Mouse (Mus musculus) myocyte (in vitro differentiated cells): ENCODE measurements around the gene Gadd45b. TPM values are rescaled to one million over a fixed set of nuclear protein-coding genes. Genes with fewer than 3 reads are reported as not detected.

Source experiments
- H3K27me3 ChIP-seq: one replicate; pipeline ENCODE4 v1.6.1; 2011; ENCODE audit not compliant: control insufficient read depth, insufficient read depth, insufficient read length
- H3K36me3 ChIP-seq: one replicate; pipeline ENCODE4 v1.6.1; 2011; ENCODE audit not compliant: control insufficient read depth, insufficient read depth
- H3K4me2 ChIP-seq: one replicate; pipeline ENCODE4 v1.6.1; 2011; ENCODE audit warnings: low read depth, control low read depth
- H3K4me3 ChIP-seq: one replicate; pipeline ENCODE4 v1.5.1; 2011; ENCODE audit warnings: mild to moderate bottlenecking, control low read depth, moderate library complexity
- H3K79me2 ChIP-seq: one replicate; pipeline ENCODE4 v1.6.1; 2011; ENCODE audit not compliant: control insufficient read depth, insufficient read depth
- H3ac ChIP-seq: one replicate; pipeline ENCODE4 v1.6.1; 2011; ENCODE audit not compliant: control insufficient read depth, insufficient read length
- CEBPB ChIP-seq: IDR thresholded peaks from 2 replicates; pipeline ENCODE4 v1.6.1; 2011; ENCODE audit warnings: mild to moderate bottlenecking, moderate library complexity; ENCODE audit not compliant: poor library complexity, insufficient read depth, severe bottlenecking
- E2F4 ChIP-seq: IDR thresholded peaks from one replicate; pipeline ENCODE4 v1.6.1; 2011; ENCODE audit warnings: mild to moderate bottlenecking, control low read depth, moderate library complexity; ENCODE audit not compliant: insufficient read depth
- MAX ChIP-seq: IDR thresholded peaks from one replicate; pipeline ENCODE4 v1.6.1; 2011; ENCODE audit warnings: low read depth, mild to moderate bottlenecking, control low read depth
- MYOD1 ChIP-seq, 3 experiments: IDR thresholded peaks; one replicate each; pipeline ENCODE4 v1.6.1; 2011; ENCODE audit warnings: control low read depth in 2 of 3, low read depth in 2 of 3, mild to moderate bottlenecking in 2 of 3, moderate library complexity in 1 of 3; ENCODE audit not compliant: insufficient read length in 2 of 3, control insufficient read depth in 1 of 3
- MYOG ChIP-seq, 3 experiments: IDR thresholded peaks; one replicate each; pipeline ENCODE4 v1.6.1; 2011; ENCODE audit warnings: control low read depth in 2 of 3, low read depth in 2 of 3, mild to moderate bottlenecking in 2 of 3; ENCODE audit not compliant: insufficient read length in 2 of 3, control insufficient read depth in 1 of 3, insufficient read depth in 1 of 3
- POLR2A ChIP-seq: IDR thresholded peaks from one replicate; pipeline ENCODE4 v1.6.1; 2011; ENCODE audit warnings: low read depth, mild to moderate bottlenecking, control low read depth, moderate library complexity; ENCODE audit not compliant: insufficient read length
- POLR2AphosphoS2 ChIP-seq: IDR thresholded peaks from one replicate; pipeline ENCODE4 v1.6.1; 2011; ENCODE audit warnings: low read depth, control low read depth; ENCODE audit not compliant: insufficient read length
- REST ChIP-seq: IDR thresholded peaks from one replicate; pipeline ENCODE4 v1.6.1; 2011; ENCODE audit warnings: mild to moderate bottlenecking, control low read depth, moderate library complexity; ENCODE audit not compliant: insufficient read depth, insufficient read length
- SRF ChIP-seq: IDR thresholded peaks from one replicate; pipeline ENCODE4 v1.6.1; 2011; ENCODE audit warnings: low read depth; ENCODE audit not compliant: control insufficient read depth, insufficient read length
- TCF12 ChIP-seq: IDR thresholded peaks from one replicate; pipeline ENCODE4 v1.6.1; 2011; ENCODE audit warnings: mild to moderate bottlenecking, control low read depth; ENCODE audit not compliant: poor library complexity, insufficient read depth, severe bottlenecking
- TCF3 ChIP-seq: IDR thresholded peaks from one replicate; pipeline ENCODE4 v1.6.1; 2011; ENCODE audit warnings: low read depth, control low read depth; ENCODE audit not compliant: insufficient read length
- USF1 ChIP-seq: IDR thresholded peaks from one replicate; pipeline ENCODE4 v1.6.1; 2011; ENCODE audit warnings: low read depth, mild to moderate bottlenecking, control low read depth, moderate library complexity
- polyA plus RNA-seq: library from polyadenylated mRNA; unstranded; fragments of >200 nt; fragmentation: generic; extraction: Trizol; gene quantifications from one replicate; pipeline ENCODE4 v1.2.1, GENCODE M21; 2012; ENCODE audit warnings: missing spikeins

Gadd45b gene
- polyA plus RNA-seq, 1 experiment, result 52.2 TPM

GRCm38 (mm10) chr10:80946684-80947437 lies 17.0 kb downstream of the Gadd45b start:
- Histone ChIP-seq H3K4me3 (no peak overlapping the region), H3ac (no peak overlapping the region), H3K4me2 (peak overlapping the region; percentile 62), H3K36me3 (no peaks in the 10 kb centered on the region), H3K79me2 (no peaks in the 10 kb centered on the region), H3K27me3 (no peaks in the 10 kb centered on the region)
- no peak for TF ChIP-seq MAX
- TF ChIP-seq TCF3, result no peak
- no peak for TF ChIP-seq USF1

GRCm38 (mm10) chr10:80947802-80948201 lies 17.9 kb downstream of the Gadd45b start:
- Histone ChIP-seq H3K4me2 (peak overlapping the region; percentile 62), H3K79me2 (no peaks in the 10 kb centered on the region), H3ac (no peak overlapping the region), H3K4me3 (no peak overlapping the region), H3K27me3 (no peaks in the 10 kb centered on the region), H3K36me3 (no peaks in the 10 kb centered on the region)
- peak; percentile 18 to 96 (median 52) for TF ChIP-seq MYOG (IDR thresholded peaks at IDR 0.05; ENCODE audit: control insufficient read depth in 1 of 3, insufficient read depth in 1 of 3, insufficient read length in 2 of 3, low read depth in 2 of 3)
- no peak for TF ChIP-seq CEBPB
- peak in 2 of 3 experiments; percentile 32 to 58 for TF ChIP-seq MYOD1 (IDR thresholded peaks at IDR 0.05; ENCODE audit: control insufficient read depth in 1 of 3, insufficient read length in 2 of 3, low read depth in 2 of 3)

GRCm38 (mm10) chr10:80948570-80948969 lies 18.7 kb downstream of the Gadd45b start:
- no peaks in the 10 kb centered on the region for H3K79me2 ChIP-seq
- no peak overlapping the region for H3ac ChIP-seq
- H3K27me3 ChIP-seq, result no peaks in the 10 kb centered on the region
- TF ChIP-seq USF1, result peak; percentile 73
- no peak for TF ChIP-seq SRF
- H3K36me3 ChIP-seq, result no peaks in the 10 kb centered on the region
- no peak overlapping the region for H3K4me3 ChIP-seq
- peak overlapping the region; percentile 62 for H3K4me2 ChIP-seq

GRCm38 (mm10) chr10:80949081-80949480 lies 19.2 kb downstream of the Gadd45b start:
- TF ChIP-seq POLR2A (no peak), E2F4 (no peak), TCF3 (no peak), USF1 (no peak), MYOD1 (IDR thresholded peaks at IDR 0.05; ENCODE audit: control insufficient read depth in 1 of 3, insufficient read length in 2 of 3, low read depth in 2 of 3) (no peak)
- no peaks in the 10 kb centered on the region for H3K36me3 ChIP-seq
- no peak overlapping the region for H3ac ChIP-seq
- H3K4me3 ChIP-seq, result no peak overlapping the region
- H3K4me2 ChIP-seq, result peak overlapping the region; percentile 58
- no peaks in the 10 kb centered on the region for H3K27me3 ChIP-seq
- no peaks in the 10 kb centered on the region for H3K79me2 ChIP-seq

GRCm38 (mm10) chr10:80950314-80950713 lies 20.4 kb downstream of the Gadd45b start:
- no peaks in the 10 kb centered on the region for H3K36me3 ChIP-seq
- H3K79me2 ChIP-seq, result no peaks in the 10 kb centered on the region
- no peak overlapping the region for H3K4me3 ChIP-seq
- no peak overlapping the region for H3ac ChIP-seq
- H3K4me2 ChIP-seq, result no peak overlapping the region
- no peak for TF ChIP-seq SRF
- no peak for TF ChIP-seq USF1
- no peak for TF ChIP-seq TCF3
- no peak for TF ChIP-seq REST
- no peak for TF ChIP-seq MYOG (IDR thresholded peaks at IDR 0.05; ENCODE audit: control insufficient read depth in 1 of 3, insufficient read depth in 1 of 3, insufficient read length in 2 of 3, low read depth in 2 of 3)
- no peak for TF ChIP-seq POLR2A
- TF ChIP-seq TCF12, result no peak
- TF ChIP-seq MAX, result no peak
- no peak for TF ChIP-seq CEBPB
- no peak for TF ChIP-seq MYOD1 (IDR thresholded peaks at IDR 0.05; ENCODE audit: control insufficient read depth in 1 of 3, insufficient read length in 2 of 3, low read depth in 2 of 3)
- no peak for TF ChIP-seq POLR2AphosphoS2
- TF ChIP-seq E2F4, result no peak
- H3K27me3 ChIP-seq, result no peaks in the 10 kb centered on the region
